Comparison of ENCODE assay signal across 8 mouse cellular contexts in the genomic region with DNA sequence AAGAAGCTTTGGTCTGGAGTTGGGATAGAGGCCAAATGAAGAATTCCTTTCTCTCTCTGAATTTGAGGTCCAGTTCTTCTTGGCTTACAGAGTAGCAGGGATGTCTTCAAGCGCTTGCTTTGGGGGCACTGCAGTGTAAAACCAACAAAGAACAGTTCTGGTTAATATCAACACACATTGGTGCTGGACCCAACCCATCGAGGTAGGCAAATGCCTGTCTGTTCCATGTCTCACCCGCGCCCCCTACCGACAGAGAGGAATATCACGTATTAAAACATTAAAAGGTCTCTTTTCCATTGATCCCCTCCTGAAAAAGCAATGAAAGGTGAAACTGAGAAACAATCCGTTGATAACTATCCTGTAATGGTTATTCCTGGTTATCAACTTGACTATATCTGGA. TPM values are rescaled to one million over a fixed set of nuclear protein-coding genes. Genes with fewer than 3 reads are reported as not detected.
DNase-seq lines count a peak whose midpoint lies in the region; ATAC-seq and TF ChIP-seq lines count a peak whose summit lies in the region.

No protein-coding gene starts in this region.

- 4% methylated on average over 7 of the region's 7 CpGs for WGBS in hindbrain, embryonic 14.5 days
- WGBS in hindbrain, embryonic 12.5 days: 6% methylated on average over 7 of the region's 7 CpGs
- 4% methylated on average over 7 of the region's 7 CpGs for WGBS in intestine, embryonic 16.5 days
- WGBS in limb, embryonic 11.5 days: 2% methylated on average over 7 of the region's 7 CpGs
- WGBS in olfactory bulb, adult 2 months: 5% methylated on average over 7 of the region's 7 CpGs

- H3K4me3 ChIP-seq in hindbrain, embryonic 14.5 days (replicated peaks; ENCODE audit: low read length): no peak overlapping the region
- no peak overlapping the region for H3K4me3 ChIP-seq in hindbrain, embryonic 12.5 days
- no peak overlapping the region for H3K4me3 ChIP-seq in bone marrow macrophage, adult 2 months (ENCODE audit: insufficient read depth, low read length)
- H3K4me3 ChIP-seq in intestine, embryonic 16.5 days (ENCODE audit: low read length): no peak overlapping the region
- no peak overlapping the region for H3K4me3 ChIP-seq in limb, embryonic 11.5 days (ENCODE audit: low read depth, low read length)
- H3K4me3 ChIP-seq in olfactory bulb, adult 2 months (ENCODE audit: insufficient read depth, low read depth, low read length): no peak overlapping the region

- H3K9me3 ChIP-seq in hindbrain, embryonic 14.5 days (ENCODE audit: control insufficient read depth, low read length): no peaks in the 10 kb centered on the region
- H3K9me3 ChIP-seq in hindbrain, embryonic 12.5 days (replicated peaks): no peaks in the 10 kb centered on the region
- H3K9me3 ChIP-seq in intestine, embryonic 16.5 days (ENCODE audit: control insufficient read depth, low read length): no peaks in the 10 kb centered on the region
- H3K9me3 ChIP-seq in limb, embryonic 11.5 days (ENCODE audit: control insufficient read depth, low read length): no peaks in the 10 kb centered on the region

- TF ChIP-seq POLR2A in bone marrow macrophage, adult 2 months (IDR thresholded peaks at IDR 0.05; ENCODE audit: borderline replicate concordance, low read depth, low read length): no peak
- no peak for TF ChIP-seq POLR2A in olfactory bulb, adult 2 months (IDR thresholded peaks at IDR 0.05; ENCODE audit: insufficient read depth, low read depth, low read length)

- H3K9ac ChIP-seq in hindbrain, embryonic 14.5 days: no peak overlapping the region
- H3K9ac ChIP-seq in hindbrain, embryonic 12.5 days: no peak overlapping the region
- no peak overlapping the region for H3K9ac ChIP-seq in intestine, embryonic 16.5 days (ENCODE audit: low read depth, low read length)
- no peak overlapping the region for H3K9ac ChIP-seq in limb, embryonic 11.5 days (ENCODE audit: low read length)

- ATAC-seq in hindbrain, embryonic 14.5 days (ENCODE audit: low FRiP score): no peak
- no peak for ATAC-seq in hindbrain, embryonic 12.5 days (ENCODE audit: low FRiP score)
- ATAC-seq in erythroid progenitor cell, adult 5-6 weeks (replicated peaks; ENCODE audit: low FRiP score, poor library complexity, severe bottlenecking): peak; percentile 95
- peak; percentile 75 for ATAC-seq in intestine, embryonic 16.5 days
- no peak for ATAC-seq in limb, embryonic 11.5 days (ENCODE audit: insufficient number of reproducible peaks, low FRiP score, low TSS enrichment, low read depth)

- H3K27ac ChIP-seq in hindbrain, embryonic 14.5 days: no peak overlapping the region
- no peak overlapping the region for H3K27ac ChIP-seq in hindbrain, embryonic 12.5 days
- H3K27ac ChIP-seq in bone marrow macrophage, adult 2 months (ENCODE audit: insufficient read depth, low read depth, low read length): no peak overlapping the region
- H3K27ac ChIP-seq in intestine, embryonic 16.5 days (ENCODE audit: low read length): no peak overlapping the region
- H3K27ac ChIP-seq in limb, embryonic 11.5 days (replicated peaks; ENCODE audit: low read depth, low read length): no peak overlapping the region
- no peak overlapping the region for H3K27ac ChIP-seq in olfactory bulb, adult 2 months (ENCODE audit: insufficient read depth, low read depth, low read length)

- H3K4me2 ChIP-seq in hindbrain, embryonic 14.5 days (replicated peaks): no peak overlapping the region
- no peak overlapping the region for H3K4me2 ChIP-seq in hindbrain, embryonic 12.5 days (replicated peaks)
- no peak overlapping the region for H3K4me2 ChIP-seq in intestine, embryonic 16.5 days (ENCODE audit: low read depth, low read length)
- H3K4me2 ChIP-seq in limb, embryonic 11.5 days (ENCODE audit: low read depth, severe bottlenecking): no peak overlapping the region

- H3K4me1 ChIP-seq in hindbrain, embryonic 14.5 days (replicated peaks; ENCODE audit: control insufficient read depth, insufficient read depth, low read length): no peaks in the 10 kb centered on the region
- H3K4me1 ChIP-seq in hindbrain, embryonic 12.5 days: no peaks in the 10 kb centered on the region
- peaks cover 6% of the 10 kb centered on the region for H3K4me1 ChIP-seq in bone marrow macrophage, adult 2 months (ENCODE audit: control insufficient read depth, insufficient read depth, low read length)
- no peaks in the 10 kb centered on the region for H3K4me1 ChIP-seq in intestine, embryonic 16.5 days (ENCODE audit: control insufficient read depth, insufficient read depth, low read length)
- H3K4me1 ChIP-seq in limb, embryonic 11.5 days (ENCODE audit: control insufficient read depth, insufficient read depth, low read length): no peaks in the 10 kb centered on the region
- no peaks in the 10 kb centered on the region for H3K4me1 ChIP-seq in olfactory bulb, adult 2 months (ENCODE audit: control insufficient read depth, insufficient read depth, low read length)

- DNase-seq in hindbrain, embryonic 14.5 days (ENCODE audit: low spot score): peak; percentile 50
- peak; percentile 84 for DNase-seq in limb, embryonic 11.5 days (ENCODE audit: low spot score)
- peak; percentile 59 for DNase-seq in testis, postnatal 14 days (ENCODE audit: low spot score)

- no peaks in the 10 kb centered on the region for H3K27me3 ChIP-seq in hindbrain, embryonic 14.5 days (ENCODE audit: control insufficient read depth, insufficient read depth, low read length)
- no peaks in the 10 kb centered on the region for H3K27me3 ChIP-seq in hindbrain, embryonic 12.5 days
- H3K27me3 ChIP-seq in intestine, embryonic 16.5 days (replicated peaks; ENCODE audit: control insufficient read depth, insufficient read depth, low read length): no peaks in the 10 kb centered on the region
- H3K27me3 ChIP-seq in limb, embryonic 11.5 days (ENCODE audit: control insufficient read depth, insufficient read depth, low read length): no peaks in the 10 kb centered on the region

- TF ChIP-seq CTCF in bone marrow macrophage, adult 2 months (IDR thresholded peaks at IDR 0.05; ENCODE audit: low read depth, low read length): peak; percentile 69
- peak; percentile 35; the same call in 1 of the 2 replicates for TF ChIP-seq CTCF in olfactory bulb, adult 2 months (IDR thresholded peaks at IDR 0.05; ENCODE audit: insufficient read depth, low read depth, low read length)

- no peaks in the 10 kb centered on the region for H3K36me3 ChIP-seq in hindbrain, embryonic 14.5 days (replicated peaks; ENCODE audit: control insufficient read depth, insufficient read depth)
- no peaks in the 10 kb centered on the region for H3K36me3 ChIP-seq in hindbrain, embryonic 12.5 days
- no peaks in the 10 kb centered on the region for H3K36me3 ChIP-seq in intestine, embryonic 16.5 days (ENCODE audit: control insufficient read depth, insufficient read depth, low read length)
- H3K36me3 ChIP-seq in limb, embryonic 11.5 days (ENCODE audit: control insufficient read depth, insufficient read depth, low read length): no peaks in the 10 kb centered on the region

RNA-seq across cellular contexts. Expression of a gene that starts 7.9 kb away (rescaled TPM):
- 35.7 and 40.3 TPM in 2 replicates for polyA plus RNA-seq in hindbrain, embryonic 14.5 days (2014; fragmentation: Nextera tagmentation; extraction: Ambion mirVana)
- polyA plus RNA-seq in hindbrain, embryonic 12.5 days (2016; fragmentation: Nextera tagmentation; extraction: Ambion mirVana): 33.3 and 38.2 TPM in 2 replicates
- 22.3 and 25.4 TPM in 2 replicates for polyA plus RNA-seq in bone marrow macrophage, adult 2 months (2012; ENCODE audit: insufficient read depth, insufficient read length, missing spikeins)
- 47.4 and 56.6 TPM in 2 replicates for total RNA-seq in erythroid progenitor cell, adult 5-6 weeks (2015; ENCODE audit: low replicate concordance)
- 91.1 and 102 TPM in 2 replicates for total RNA-seq in erythroid progenitor cell, adult 5-6 weeks (2017; ENCODE audit: low replicate concordance)
- polyA plus RNA-seq in intestine, embryonic 16.5 days (2015; fragmentation: Nextera tagmentation; extraction: Ambion mirVana): 26.1 and 26.8 TPM in 2 replicates
- 23.6 and 23.7 TPM in 2 replicates for polyA plus RNA-seq in limb, embryonic 11.5 days (2014; fragmentation: Nextera tagmentation; extraction: Ambion mirVana)
- polyA plus RNA-seq in olfactory bulb, adult 2 months (2012; ENCODE audit: insufficient read depth, insufficient read length, low replicate concordance, missing spikeins): not detected in 2 replicates

RNA-seq across cellular contexts. Expression of a gene that starts 19.0 kb away (rescaled TPM):
- 15.3 and 18.1 TPM in 2 replicates for polyA plus RNA-seq in hindbrain, embryonic 14.5 days (2014; fragmentation: Nextera tagmentation; extraction: Ambion mirVana)
- polyA plus RNA-seq in hindbrain, embryonic 12.5 days (2016; fragmentation: Nextera tagmentation; extraction: Ambion mirVana): 8.7 and 10.1 TPM in 2 replicates
- 4.8 and 5.8 TPM in 2 replicates for polyA plus RNA-seq in bone marrow macrophage, adult 2 months (2012; ENCODE audit: insufficient read depth, insufficient read length, missing spikeins)
- 11.2 and 15.1 TPM in 2 replicates for total RNA-seq in erythroid progenitor cell, adult 5-6 weeks (2015; ENCODE audit: low replicate concordance)
- 17.1 and 19.2 TPM in 2 replicates for total RNA-seq in erythroid progenitor cell, adult 5-6 weeks (2017; ENCODE audit: low replicate concordance)
- 3.7 and 4.1 TPM in 2 replicates for polyA plus RNA-seq in intestine, embryonic 16.5 days (2015; fragmentation: Nextera tagmentation; extraction: Ambion mirVana)
- polyA plus RNA-seq in limb, embryonic 11.5 days (2014; fragmentation: Nextera tagmentation; extraction: Ambion mirVana): 3.7 and 5.8 TPM in 2 replicates
- polyA plus RNA-seq in olfactory bulb, adult 2 months (2012; ENCODE audit: insufficient read depth, insufficient read length, low replicate concordance, missing spikeins): not detected in 2 replicates

RNA-seq across cellular contexts. Expression of a gene that starts 53.2 kb away (rescaled TPM):
- 31.3 and 36.5 TPM in 2 replicates for polyA plus RNA-seq in hindbrain, embryonic 14.5 days (2014; fragmentation: Nextera tagmentation; extraction: Ambion mirVana)
- 31.0 and 31.1 TPM in 2 replicates for polyA plus RNA-seq in hindbrain, embryonic 12.5 days (2016; fragmentation: Nextera tagmentation; extraction: Ambion mirVana)
- polyA plus RNA-seq in bone marrow macrophage, adult 2 months (2012; ENCODE audit: insufficient read depth, insufficient read length, missing spikeins): 30.3 and 33.4 TPM in 2 replicates
- total RNA-seq in erythroid progenitor cell, adult 5-6 weeks (2015; ENCODE audit: low replicate concordance): 26.3 and 27.7 TPM in 2 replicates
- 25.5 and 32.0 TPM in 2 replicates for total RNA-seq in erythroid progenitor cell, adult 5-6 weeks (2017; ENCODE audit: low replicate concordance)
- 27.3 and 28.6 TPM in 2 replicates for polyA plus RNA-seq in intestine, embryonic 16.5 days (2015; fragmentation: Nextera tagmentation; extraction: Ambion mirVana)
- 36.0 and 39.2 TPM in 2 replicates for polyA plus RNA-seq in limb, embryonic 11.5 days (2014; fragmentation: Nextera tagmentation; extraction: Ambion mirVana)
- not detected in 2 replicates for polyA plus RNA-seq in olfactory bulb, adult 2 months (2012; ENCODE audit: insufficient read depth, insufficient read length, low replicate concordance, missing spikeins)

Comparison
In these comparisons a context has a peak if more than half of its experiments do, and no peak if none do; other contexts are left out.
1. ATAC-seq: peak in erythroid progenitor cell, adult 5-6 weeks (single experiment) and intestine, embryonic 16.5 days (single experiment); none in hindbrain, embryonic 14.5 days (single experiment), hindbrain, embryonic 12.5 days (single experiment) and limb, embryonic 11.5 days (single experiment).
2. RNA of a gene that starts 7.9 kb away (polyA plus RNA-seq): 35.7 to 40.3 TPM in hindbrain, embryonic 14.5 days, 33.3 to 38.2 TPM in hindbrain, embryonic 12.5 days, 26.1 to 26.8 TPM in intestine, embryonic 16.5 days, 22.3 to 25.4 TPM in bone marrow macrophage, adult 2 months and 23.6 to 23.7 TPM in limb, embryonic 11.5 days; not detected in olfactory bulb, adult 2 months; every median in the first group is over 10 times any median in the second.
3. Peak in every context shown above with its lines, with median percentiles within 50 percentile points of each other: DNase-seq.